Mouse (Mus musculus): ENCODE measurements around the gene Ggt6. TPM values are rescaled to one million over a fixed set of nuclear protein-coding genes. Genes with fewer than 3 reads are reported as not detected.

Gene Ggt6
- polyA plus RNA-seq, 1 experiment, result 0.12 TPM

DNA sequence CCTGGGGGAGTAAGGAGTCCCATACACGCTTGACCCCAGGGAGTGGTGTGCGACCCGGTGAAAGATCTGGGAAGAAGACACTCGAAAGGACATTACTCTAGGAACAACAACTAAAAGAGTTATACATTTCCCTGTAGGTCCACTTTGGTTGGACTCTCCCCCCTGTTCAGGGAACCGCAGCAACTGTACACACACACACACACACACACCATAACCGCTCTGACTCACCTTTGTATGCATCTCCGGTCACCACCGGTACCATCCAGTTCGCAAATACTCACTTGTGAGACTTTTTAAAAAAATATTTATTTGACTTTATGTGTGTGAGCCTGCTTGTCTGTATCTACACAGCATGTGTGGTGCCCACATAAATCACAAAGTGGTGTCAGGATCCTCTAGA is 23.4 kb upstream of the Ggt6 start:
- no peak for TF ChIP-seq CTCF (IDR thresholded peaks at IDR 0.05; ENCODE audit: borderline replicate concordance, extremely low read depth, insufficient read depth, insufficient read length)
- no peak for TF ChIP-seq POLR2A (IDR thresholded peaks at IDR 0.05; ENCODE audit: borderline replicate concordance, extremely low read depth, insufficient read depth, insufficient read length, poor library complexity, severe bottlenecking)

GRCm38 (mm10) chr11:72413016-72413415 is 22.3 kb upstream of the Ggt6 start:
- TF ChIP-seq POLR2A (IDR thresholded peaks at IDR 0.05; ENCODE audit: borderline replicate concordance, extremely low read depth, insufficient read depth, insufficient read length, poor library complexity, severe bottlenecking), result no peak
- TF ChIP-seq CTCF (IDR thresholded peaks at IDR 0.05; ENCODE audit: borderline replicate concordance, extremely low read depth, insufficient read depth, insufficient read length), result no peak
- DNase-seq (ENCODE audit: low read depth), result no peak

More for the DNA sequence above, 23.4 kb upstream of the Ggt6 start:
- no peak for DNase-seq (ENCODE audit: low read depth)

DNA sequence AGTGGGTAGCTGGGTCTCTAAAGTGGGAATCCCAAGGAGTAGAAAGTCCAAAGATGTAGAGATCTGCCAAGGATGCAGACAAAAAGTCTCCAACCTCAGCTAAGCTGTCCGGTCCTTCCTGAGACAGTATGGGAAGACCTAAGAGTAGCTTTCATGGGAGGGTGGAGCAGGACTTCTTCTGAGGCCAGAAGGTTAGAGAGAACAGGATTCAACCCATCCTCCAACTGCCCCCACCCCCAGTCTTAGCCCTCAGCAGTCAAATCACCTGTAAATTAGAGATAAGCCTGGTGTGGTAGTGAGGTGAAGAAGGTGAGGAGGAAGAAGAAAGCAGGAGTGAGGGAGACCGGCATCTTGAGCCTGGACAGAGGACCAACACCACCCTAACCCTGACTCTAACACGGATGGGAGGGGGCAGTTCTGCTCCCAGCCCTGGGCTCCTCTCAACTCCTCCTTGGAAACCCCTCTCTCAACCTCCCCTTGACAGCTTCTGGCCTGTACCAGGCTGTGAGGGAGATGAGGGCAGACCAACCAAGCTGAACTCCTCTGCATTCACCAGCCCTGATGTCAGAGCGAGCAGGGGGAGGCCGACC is 21.6 kb upstream of the Ggt6 start:
- DNase-seq (ENCODE audit: low read depth), result no peak
- TF ChIP-seq CTCF (IDR thresholded peaks at IDR 0.05; ENCODE audit: borderline replicate concordance, extremely low read depth, insufficient read depth, insufficient read length), result no peak
- TF ChIP-seq POLR2A (IDR thresholded peaks at IDR 0.05; ENCODE audit: borderline replicate concordance, extremely low read depth, insufficient read depth, insufficient read length, poor library complexity, severe bottlenecking), result no peak

GRCm38 (mm10) chr11:72415155-72415554 is 20.2 kb upstream of the Ggt6 start:
- TF ChIP-seq CTCF (IDR thresholded peaks at IDR 0.05; ENCODE audit: borderline replicate concordance, extremely low read depth, insufficient read depth, insufficient read length) (no peak), POLR2A (IDR thresholded peaks at IDR 0.05; ENCODE audit: borderline replicate concordance, extremely low read depth, insufficient read depth, insufficient read length, poor library complexity, severe bottlenecking) (no peak)
- no peak for DNase-seq (ENCODE audit: low read depth)

- TF ChIP-seq POLR2A (IDR thresholded peaks at IDR 0.05; ENCODE audit: borderline replicate concordance, extremely low read depth, insufficient read depth, insufficient read length, poor library complexity, severe bottlenecking) (no peak), CTCF (IDR thresholded peaks at IDR 0.05; ENCODE audit: borderline replicate concordance, extremely low read depth, insufficient read depth, insufficient read length) (no peak)
- no peak for DNase-seq (ENCODE audit: low read depth)
Measured at GRCm38 (mm10) chr11:72416666-72417065, 18.7 kb upstream of the Ggt6 start.

GRCm38 (mm10) chr11:72417376-72417775 is 17.9 kb upstream of the Ggt6 start:
- TF ChIP-seq CTCF (IDR thresholded peaks at IDR 0.05; ENCODE audit: borderline replicate concordance, extremely low read depth, insufficient read depth, insufficient read length) (no peak), POLR2A (IDR thresholded peaks at IDR 0.05; ENCODE audit: borderline replicate concordance, extremely low read depth, insufficient read depth, insufficient read length, poor library complexity, severe bottlenecking) (no peak)
- no peak for DNase-seq (ENCODE audit: low read depth)

GRCm38 (mm10) chr11:72418227-72418626 is 17.1 kb upstream of the Ggt6 start:
- TF ChIP-seq CTCF (IDR thresholded peaks at IDR 0.05; ENCODE audit: borderline replicate concordance, extremely low read depth, insufficient read depth, insufficient read length), result no peak
- TF ChIP-seq POLR2A (IDR thresholded peaks at IDR 0.05; ENCODE audit: borderline replicate concordance, extremely low read depth, insufficient read depth, insufficient read length, poor library complexity, severe bottlenecking), result no peak
- no peak for DNase-seq (ENCODE audit: low read depth)

- no peak for TF ChIP-seq CTCF (IDR thresholded peaks at IDR 0.05; ENCODE audit: borderline replicate concordance, extremely low read depth, insufficient read depth, insufficient read length)
- no peak for TF ChIP-seq POLR2A (IDR thresholded peaks at IDR 0.05; ENCODE audit: borderline replicate concordance, extremely low read depth, insufficient read depth, insufficient read length, poor library complexity, severe bottlenecking)
- no peak for DNase-seq (ENCODE audit: low read depth)
Measured at GRCm38 (mm10) chr11:72419006-72419405, 16.3 kb upstream of the Ggt6 start.

GRCm38 (mm10) chr11:72420460-72421122 is 14.7 kb upstream of the Ggt6 start:
- DNase-seq (ENCODE audit: low read depth), result no peak
- no peak for TF ChIP-seq CTCF (IDR thresholded peaks at IDR 0.05; ENCODE audit: borderline replicate concordance, extremely low read depth, insufficient read depth, insufficient read length)
- no peak for TF ChIP-seq POLR2A (IDR thresholded peaks at IDR 0.05; ENCODE audit: borderline replicate concordance, extremely low read depth, insufficient read depth, insufficient read length, poor library complexity, severe bottlenecking)

GRCm38 (mm10) chr11:72421518-72422278 is 13.6 kb upstream of the Ggt6 start:
- no peak for TF ChIP-seq POLR2A (IDR thresholded peaks at IDR 0.05; ENCODE audit: borderline replicate concordance, extremely low read depth, insufficient read depth, insufficient read length, poor library complexity, severe bottlenecking)
- TF ChIP-seq CTCF (IDR thresholded peaks at IDR 0.05; ENCODE audit: borderline replicate concordance, extremely low read depth, insufficient read depth, insufficient read length), result no peak
- no peak for DNase-seq (ENCODE audit: low read depth)

DNA sequence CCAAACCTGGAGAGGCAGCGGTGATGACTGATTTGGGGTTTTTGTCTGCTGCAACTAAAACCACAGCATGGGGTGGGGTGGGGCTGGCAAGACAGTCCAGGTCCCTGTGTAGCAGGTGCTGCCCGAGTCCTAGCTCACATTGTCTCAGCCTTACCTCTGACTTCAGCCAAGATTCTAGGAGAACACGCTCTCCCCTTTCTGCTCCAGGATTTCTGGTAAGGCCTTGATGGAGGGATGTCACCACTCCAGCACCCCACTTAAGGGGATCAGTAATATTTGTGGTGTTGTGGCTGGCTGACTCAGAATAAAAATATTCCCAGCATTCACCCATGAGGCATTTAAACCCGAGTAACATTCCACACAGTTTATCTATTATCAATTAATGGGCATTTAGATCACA is 11.6 kb upstream of the Ggt6 start:
- no peak for TF ChIP-seq POLR2A (IDR thresholded peaks at IDR 0.05; ENCODE audit: borderline replicate concordance, extremely low read depth, insufficient read depth, insufficient read length, poor library complexity, severe bottlenecking)
- no peak for TF ChIP-seq CTCF (IDR thresholded peaks at IDR 0.05; ENCODE audit: borderline replicate concordance, extremely low read depth, insufficient read depth, insufficient read length)
- DNase-seq (ENCODE audit: low read depth), result no peak
